Mouse (Mus musculus) B cell, adult 2 months (primary cell): Measurements from ENCODE around the gene Wfdc15a.
A peak's percentile ranks its signal among the peaks of the same experiment; 100 is the strongest.
"Not testable (repeated sequence)": the region's sequence is repeated elsewhere in the genome, so short reads cannot be mapped to it uniquely, and the experiment has no call there.

Experiments
- DNase-seq, 2 experiments: peaks; one replicate each; pipeline ENCODE4 v3.0.0; 2022

The Wfdc15a gene

GRCm38 (mm10) chr2:164199626-164200327 is at the start of gene Wfdc15a:
Gene Wfdc15a, minus strand, starts transcription at chr2:164200130.
- DNase-seq, result no peak

- no peak for DNase-seq
Observed at GRCm38 (mm10) chr2:164238366-164238765, 38.4 kb upstream of the Wfdc15a start, which contains the start of gene Svs2. Gene Svs2, minus strand, starts transcription at chr2:164238466.

DNA sequence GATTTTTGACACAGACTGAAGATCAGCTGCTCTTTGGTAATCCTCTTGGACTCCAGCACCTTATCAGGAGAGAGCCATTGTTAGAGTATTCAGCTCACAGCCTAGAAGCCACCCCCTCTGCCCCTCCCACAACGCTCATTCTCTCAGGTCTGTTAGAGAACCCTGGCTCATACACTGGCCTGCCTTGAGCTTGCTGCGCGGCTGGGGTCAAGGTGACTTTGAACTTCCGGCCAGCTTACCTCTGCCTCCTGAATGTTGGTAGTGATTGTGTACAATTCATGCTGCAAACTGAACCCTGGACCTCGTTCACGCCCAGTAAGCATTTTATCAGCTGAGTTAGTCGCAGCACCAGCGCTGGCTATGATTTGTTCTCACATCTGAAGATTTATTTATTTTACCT is 32.7 kb upstream of the Wfdc15a start:
- no peak for DNase-seq

DNA sequence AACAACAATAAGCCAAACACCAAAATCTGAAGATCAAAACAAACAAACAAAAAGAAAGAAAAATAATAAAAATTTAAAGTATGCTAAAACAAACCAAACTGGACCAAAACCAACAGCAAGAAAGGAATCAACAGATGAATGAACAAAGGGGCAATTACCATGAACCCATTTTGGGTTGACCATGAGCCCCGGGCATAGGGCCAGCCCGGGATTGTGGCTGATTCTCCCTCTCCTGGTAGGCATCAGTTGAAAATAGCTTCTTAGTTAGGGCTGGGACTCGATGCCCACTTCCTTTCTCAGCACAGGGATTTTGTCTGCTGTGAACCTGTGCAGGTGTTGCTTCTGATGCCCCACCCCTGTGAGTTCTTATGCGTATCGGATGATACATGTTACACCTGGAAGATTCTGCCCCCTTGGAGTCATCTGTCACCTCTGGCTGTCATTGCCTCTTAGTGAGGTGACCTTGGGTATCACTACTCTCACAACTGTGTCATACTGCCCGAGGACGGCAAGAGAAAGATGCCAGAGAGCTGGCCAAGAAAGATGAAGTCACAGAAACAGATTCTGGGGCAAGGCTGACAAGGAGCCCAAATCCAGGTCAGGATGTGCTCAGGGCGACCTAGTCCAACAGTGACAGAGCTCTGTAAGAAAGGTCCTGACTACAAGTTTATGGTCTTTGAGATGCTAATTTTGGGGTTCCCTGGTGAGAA is 28.6 kb upstream of the Wfdc15a start:
- DNase-seq, result no peak

DNA sequence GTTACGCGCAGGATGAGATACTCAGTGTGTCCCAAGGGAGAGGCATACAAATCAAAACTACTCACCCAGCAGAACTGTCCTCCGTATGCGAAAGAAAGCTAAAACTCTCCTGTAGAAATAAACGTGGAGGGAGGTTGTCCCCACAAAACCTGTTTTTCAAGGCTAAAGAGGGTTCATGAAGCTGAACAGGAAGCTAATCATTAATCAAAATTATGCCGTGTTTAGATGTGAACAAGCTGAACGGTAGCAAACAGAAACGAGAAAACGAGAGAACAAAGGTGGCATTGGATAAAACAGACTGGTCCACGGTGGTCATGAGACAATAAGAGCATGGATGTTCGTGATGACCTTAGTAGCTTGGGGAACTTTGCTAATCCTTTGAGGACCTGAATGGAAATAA is 21.6 kb upstream of the Wfdc15a start, which contains the start of gene Wfdc15b:
Wfdc15b (minus strand) TSS at position 139 of the 400 bp plus-strand sequence.
- no peak for DNase-seq

DNA sequence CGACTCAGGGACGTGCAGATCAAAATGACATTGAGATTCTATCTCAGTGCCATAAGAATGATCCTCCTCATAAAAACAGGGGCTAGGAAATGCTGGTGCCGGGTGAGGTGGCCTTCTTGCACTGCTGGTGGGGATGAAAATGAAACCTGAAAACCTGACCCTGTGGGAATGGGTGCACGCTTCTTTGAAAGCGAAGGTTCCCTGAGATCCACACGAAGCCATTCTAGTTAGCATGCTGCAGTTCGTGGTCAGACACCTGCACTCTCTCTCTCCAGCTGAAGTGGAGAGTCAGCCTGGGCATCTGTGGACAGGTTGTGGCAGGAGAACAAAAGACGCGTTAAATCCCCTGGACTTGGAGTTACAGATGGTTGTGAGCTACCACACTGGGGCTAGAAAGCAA is 19.4 kb upstream of the Wfdc15a start:
- no peak for DNase-seq

DNA sequence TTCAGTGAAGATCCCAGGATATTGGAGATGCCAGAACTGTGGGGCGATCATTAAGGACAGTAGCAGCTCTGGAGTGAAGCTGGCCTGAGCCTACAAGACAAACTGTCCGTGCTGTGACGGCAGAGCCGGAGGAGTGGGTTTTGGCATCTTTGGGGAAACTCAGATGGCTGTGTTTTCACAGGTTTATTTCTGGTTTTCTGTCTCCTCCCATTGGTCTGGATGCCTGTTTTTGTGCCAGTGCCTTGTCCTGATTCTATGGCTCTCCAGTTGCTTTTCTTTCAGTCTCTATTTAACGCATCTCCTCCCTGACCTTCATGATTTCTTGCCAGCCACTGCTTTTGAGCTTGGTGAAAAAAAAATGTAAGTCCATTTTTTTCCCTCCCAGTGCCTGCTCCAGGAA is 12.8 kb upstream of the Wfdc15a start:
- no peak for DNase-seq

GRCm38 (mm10) chr2:164210892-164211291 is 11.0 kb upstream of the Wfdc15a start:
- DNase-seq, result no peak

DNA sequence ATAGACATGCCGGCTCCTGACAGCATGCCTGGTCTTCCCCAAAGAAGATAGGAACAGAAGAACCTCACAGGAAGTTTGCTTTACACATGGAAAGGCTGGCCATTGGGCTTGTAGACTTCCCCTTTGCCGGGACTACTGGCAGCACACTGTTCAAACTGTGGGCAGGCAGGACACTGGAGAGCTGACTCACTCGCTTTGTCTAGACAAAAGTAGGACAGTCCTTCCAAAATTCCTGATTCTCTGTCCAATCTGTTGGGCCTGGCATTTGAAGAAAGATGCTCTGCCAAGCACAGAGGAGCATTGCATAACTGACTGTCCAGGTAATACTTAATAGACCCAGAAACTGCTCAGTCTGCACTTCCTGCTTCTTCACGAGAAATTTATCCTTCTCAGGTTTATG is 6.7 kb upstream of the Wfdc15a start:
- no peak for DNase-seq

- not testable (repeated sequence) for DNase-seq
Observed at GRCm38 (mm10) chr2:164206011-164206410, 6.1 kb upstream of the Wfdc15a start.

- DNase-seq, result no peak
Observed at GRCm38 (mm10) chr2:164196700-164196990, 3.3 kb downstream of the Wfdc15a start.

- no peak for DNase-seq
Observed at GRCm38 (mm10) chr2:164195971-164196699, 3.8 kb downstream of the Wfdc15a start.

GRCm38 (mm10) chr2:164194959-164195630 is 4.8 kb downstream of the Wfdc15a start:
- DNase-seq, result no peak

GRCm38 (mm10) chr2:164192279-164192678 is 7.7 kb downstream of the Wfdc15a start:
- DNase-seq, result no peak

DNA sequence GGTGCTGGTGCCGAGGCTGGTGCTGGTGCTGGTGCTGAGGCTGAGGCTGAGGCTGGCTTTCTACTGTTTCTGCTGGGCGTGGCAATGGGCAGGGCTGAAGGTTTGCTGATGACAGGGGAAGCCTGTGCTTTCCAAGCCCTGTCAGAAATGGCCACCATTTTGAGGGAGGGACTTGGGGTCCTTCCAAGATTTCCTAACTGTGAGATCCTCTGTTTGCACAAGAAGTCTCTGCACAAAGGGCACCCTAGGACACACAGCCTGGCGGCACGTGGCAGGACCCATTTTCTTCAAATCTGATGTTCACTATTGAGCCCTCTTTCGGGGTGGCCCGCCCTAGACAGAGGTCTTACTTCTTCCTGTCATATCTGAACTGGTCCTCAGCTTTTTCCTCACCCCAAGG is 9.4 kb downstream of the Wfdc15a start, which contains the start of gene Wfdc12:
Wfdc12 (minus strand) TSS at position 33 of the 400 bp plus-strand sequence.
- no peak for DNase-seq

DNA sequence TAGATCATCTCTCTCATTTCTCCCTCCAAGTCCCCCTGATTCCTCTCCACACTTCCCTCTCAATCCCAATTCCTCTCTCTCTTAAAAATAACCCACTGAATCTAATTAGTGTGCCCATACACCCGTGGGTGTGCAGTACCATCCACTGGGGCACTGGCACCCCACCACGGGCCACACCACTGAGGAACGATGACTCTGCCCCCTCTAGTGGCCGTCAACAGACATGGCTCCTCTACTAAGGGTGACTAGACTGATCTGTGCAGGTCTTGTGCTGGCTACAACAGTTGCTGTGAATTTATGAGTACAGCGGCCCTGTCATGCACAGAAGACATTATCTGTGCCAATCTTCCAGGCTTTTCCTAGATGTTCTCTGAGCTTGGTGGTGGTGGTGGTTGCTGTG is 11.2 kb downstream of the Wfdc15a start:
- DNase-seq, result peak; percentile 45 to 54

DNA sequence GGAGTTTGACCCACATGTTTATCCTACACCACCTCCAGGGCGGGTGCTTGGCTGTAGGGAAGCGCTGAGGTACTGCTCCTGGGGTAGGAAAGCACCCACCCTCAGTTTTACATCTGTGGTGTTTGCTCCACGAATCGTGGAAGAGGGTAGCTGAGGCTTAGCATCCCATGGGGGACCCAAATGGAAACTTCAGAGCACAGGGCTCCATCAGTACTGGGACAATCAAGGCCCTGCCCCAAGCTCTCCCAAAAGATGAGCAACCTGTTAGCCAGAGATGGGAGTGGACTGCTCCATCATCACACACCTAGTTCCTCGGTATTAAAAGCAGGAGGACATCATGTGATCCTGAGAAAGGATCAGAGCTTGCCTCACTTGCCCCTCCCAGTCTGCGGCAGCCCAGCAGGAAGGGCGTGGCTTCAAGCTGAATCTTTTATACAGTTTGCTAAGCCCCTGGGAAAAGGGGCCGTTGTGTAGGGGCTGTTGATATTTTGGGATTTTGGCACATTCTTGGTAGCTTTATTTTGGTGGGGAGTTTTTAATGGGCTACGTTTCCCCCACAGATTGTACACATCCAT is 15.7 kb downstream of the Wfdc15a start:
- DNase-seq, result no peak

GRCm38 (mm10) chr2:164183340-164183739 is 16.6 kb downstream of the Wfdc15a start:
- no peak for DNase-seq

DNA sequence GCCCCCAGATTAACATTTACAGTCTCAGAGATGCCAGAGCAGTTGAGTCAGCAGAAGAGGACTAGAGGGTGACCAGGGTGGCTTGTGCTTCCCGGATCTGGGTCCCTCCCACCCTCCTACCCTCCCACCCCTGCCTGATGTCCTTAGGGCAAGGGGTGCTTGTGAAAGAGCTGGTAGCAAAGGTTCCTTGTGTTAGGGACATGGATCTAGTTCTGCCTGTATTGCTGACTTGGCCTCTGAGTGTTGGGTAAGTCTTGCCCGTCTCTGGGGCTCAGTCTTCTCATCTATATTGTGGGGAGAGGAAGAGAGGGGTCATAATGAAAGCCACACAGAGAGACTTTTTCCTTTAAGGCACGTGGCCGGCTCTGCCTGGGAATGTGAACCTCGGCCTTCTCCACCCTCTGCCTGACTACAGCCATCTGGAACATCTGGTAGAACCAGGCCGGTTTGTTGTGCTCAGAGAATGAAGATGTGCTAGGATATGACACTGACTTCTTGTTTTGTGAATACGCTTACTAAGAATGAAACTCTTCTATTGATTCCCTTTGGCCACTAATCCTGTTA is 17.2 kb downstream of the Wfdc15a start, which contains the start of gene Wfdc5:
Wfdc5 (minus strand) TSS at position 51 of the 564 bp plus-strand sequence.
- DNase-seq, result no peak

GRCm38 (mm10) chr2:164180770-164181169 is 19.2 kb downstream of the Wfdc15a start:
- no peak for DNase-seq

- DNase-seq, result peak; percentile 58 to 59
Observed at GRCm38 (mm10) chr2:164180124-164180523, 19.8 kb downstream of the Wfdc15a start.

DNA sequence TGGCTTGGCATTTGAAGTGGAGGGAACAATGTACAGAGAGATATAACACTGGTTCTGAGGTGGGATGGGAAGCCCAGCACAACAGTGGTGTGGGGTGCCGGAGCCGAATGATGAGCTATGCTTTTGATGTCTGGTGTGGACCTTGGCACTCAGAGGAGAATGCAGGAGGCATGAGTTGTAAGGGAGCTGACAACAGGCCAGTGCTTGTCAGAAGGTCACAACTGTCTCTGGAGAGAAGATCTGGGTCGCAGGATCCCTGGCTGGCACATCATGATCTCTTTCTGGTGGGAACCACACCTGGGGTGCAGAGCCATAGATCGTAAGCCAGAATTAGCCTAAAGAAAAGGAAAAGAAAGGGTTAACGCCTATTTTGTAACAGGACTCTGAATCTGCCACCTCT is 22.1 kb downstream of the Wfdc15a start:
- DNase-seq, result no peak
